Mouse (Mus musculus): ENCODE measurements around the gene Crat.

GRCm38 (mm10) chr2:30371544-30371943 lies 44.1 kb downstream of the Crat start:
- TF ChIP-seq CEBPB (IDR thresholded peaks at IDR 0.05; ENCODE audit: low read depth) (no peak), CTCF (IDR thresholded peaks at IDR 0.05; ENCODE audit: control insufficient read depth, insufficient read depth, insufficient read length) (no peak)

Measured in C2C12 (cell line).